Mouse (Mus musculus) midbrain, postnatal 0 days (tissue): Measurements from ENCODE around the gene Celsr1. TPM values are rescaled to one million over a fixed set of nuclear protein-coding genes. Genes with fewer than 3 reads are reported as not detected.

Experiments used
- ATAC-seq: fragments of 200-750 bp; cut with Nextera tagmentation; 2 replicates; pipeline ENCODE4 v1.8.0; 2017; ENCODE audit warnings: moderate number of reproducible peaks, mild to moderate bottlenecking, moderate TSS enrichment, moderate library complexity; ENCODE audit not compliant: low FRiP score
- DNase-seq: peaks from one replicate; pipeline ENCODE4 v3.0.0-alpha.2; 2015; ENCODE audit warnings: low spot score
- H3K27ac ChIP-seq: fragments of 300-500 bp; sonication (generic); 2 replicates; pipeline ENCODE4 v1.5.1; 2014; ENCODE audit warnings: low read depth, mild to moderate bottlenecking, low read length, mixed read lengths
- H3K27me3 ChIP-seq: fragments of 300-500 bp; sonication (generic); 2 replicates; pipeline ENCODE4 v1.6.1; 2014; ENCODE audit warnings: low read length, control low read depth, mixed read lengths; ENCODE audit not compliant: insufficient read depth
- H3K36me3 ChIP-seq: fragments of 300-500 bp; sonication (generic); 2 replicates; pipeline ENCODE4 v1.6.1; 2014; ENCODE audit warnings: low read length, control low read depth, mixed read lengths; ENCODE audit not compliant: insufficient read depth
- H3K4me1 ChIP-seq: fragments of 300-500 bp; sonication (generic); 2 replicates; pipeline ENCODE4 v1.6.1; 2014; ENCODE audit warnings: mild to moderate bottlenecking, control low read depth, antibody characterized with exemption, low read length, mixed read lengths; ENCODE audit not compliant: insufficient read depth
- H3K4me2 ChIP-seq: fragments of 300-500 bp; sonication (generic); 2 replicates; pipeline ENCODE4 v1.6.1; 2014; ENCODE audit warnings: low read depth, mild to moderate bottlenecking, low read length, mixed read lengths; ENCODE audit not compliant: poor library complexity, severe bottlenecking
- H3K4me3 ChIP-seq: fragments of 300-500 bp; sonication (generic); 2 replicates; pipeline ENCODE4 v1.5.1; 2014; ENCODE audit warnings: low read depth, mild to moderate bottlenecking, low read length, moderate library complexity
- H3K9ac ChIP-seq: fragments of 300-500 bp; sonication (generic); replicated peaks from 2 replicates; pipeline ENCODE4 v1.6.1; 2014; ENCODE audit warnings: mild to moderate bottlenecking, low read length, moderate library complexity, mixed read lengths; ENCODE audit not compliant: poor library complexity, severe bottlenecking
- H3K9me3 ChIP-seq: fragments of 300-500 bp; sonication (generic); 2 replicates; pipeline ENCODE4 v1.6.1; 2016; ENCODE audit warnings: low read length, control low read depth
- CTCF ChIP-seq: IDR thresholded peaks from 2 replicates; pipeline ENCODE4 v1.5.1; 2016; ENCODE audit warnings: antibody characterized with exemption, mild to moderate bottlenecking
- WGBS: fragments of 180-500 bp; shearing (Covaris S2); extraction: QIAGEN DNeasy Blood & Tissue Kit; methylation state at CpG from one replicate; pipeline ENCODE4 v1.1.7; 2014; 5-methylcytosine and 5-hydroxymethylcytosine counted together
- polyA plus RNA-seq: library from polyadenylated mRNA; unstranded; fragments of >200 nt; fragmentation: Nextera tagmentation; extraction: Ambion mirVana; gene quantifications from 2 replicates; pipeline ENCODE4 v1.2.1, GENCODE M21; 2015
- total RNA-seq: library from RNA; depleted of rRNA; stranded (reverse); fragments of >200 nt; gene quantifications from 2 replicates; pipeline ENCODE4 v1.2.3, GENCODE M21; 2014

Celsr1 gene
- total and polyA plus RNA-seq, 2 experiments from 2014 or later: 0.79 to 15.0 TPM

DNA sequence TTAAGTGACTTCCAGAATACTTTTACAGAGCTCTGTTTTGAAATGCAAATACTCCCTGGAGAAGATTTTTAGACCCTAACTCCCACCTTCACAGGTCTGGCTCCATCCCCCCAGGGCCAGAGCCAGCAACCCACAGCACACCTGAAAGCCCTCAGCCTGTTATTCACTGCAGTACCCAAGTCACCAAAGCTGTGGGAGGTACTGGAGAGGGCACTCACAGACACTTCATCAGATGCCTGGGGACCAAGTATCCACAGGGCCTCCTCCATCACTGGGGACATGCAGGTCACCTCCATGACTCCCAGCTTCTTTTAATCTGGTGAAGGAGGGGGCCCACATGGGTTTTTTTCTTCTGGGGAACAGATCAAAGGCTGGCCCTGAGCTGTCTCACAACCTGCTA is 40.2 kb downstream of the Celsr1 start:
- Histone ChIP-seq H3K27me3 (no peaks in the 10 kb centered on the region), H3K36me3 (no peaks in the 10 kb centered on the region), H3K27ac (no peak overlapping the region), H3K9ac (no peak overlapping the region), H3K4me3 (no peak overlapping the region), H3K9me3 (no peaks in the 10 kb centered on the region), H3K4me2 (no peak overlapping the region), H3K4me1 (peaks cover 6% of the 10 kb centered on the region)
- ATAC-seq (no peak), DNase-seq (no peak)
- no peak for TF ChIP-seq CTCF

DNA sequence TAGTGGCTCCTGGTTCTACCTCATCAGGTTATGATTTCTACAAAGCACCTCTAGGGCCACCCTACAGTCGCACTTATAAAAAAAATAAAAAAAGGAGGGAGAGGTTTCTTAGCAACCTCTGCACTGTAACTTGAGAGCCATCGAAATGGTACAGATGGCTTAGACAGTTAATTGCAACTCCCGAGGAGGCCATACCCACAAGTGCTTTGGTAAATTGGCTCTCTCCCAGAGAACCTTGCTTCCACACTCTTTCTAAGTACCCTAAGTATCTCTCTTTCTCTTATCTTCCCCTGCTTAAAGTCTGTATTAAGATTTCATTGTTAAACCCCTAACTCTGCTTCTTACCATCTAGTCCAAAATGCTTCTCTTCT is 41.5 kb downstream of the Celsr1 start:
- no peaks in the 10 kb centered on the region for H3K9me3 ChIP-seq
- no peak overlapping the region for H3K4me2 ChIP-seq
- TF ChIP-seq CTCF: no peak
- DNase-seq (no peak), ATAC-seq (no peak)
- H3K4me3 ChIP-seq: no peak overlapping the region
- no peaks in the 10 kb centered on the region for H3K27me3 ChIP-seq
- WGBS: 36% methylated on average over 3 of the region's 3 CpGs
- no peaks in the 10 kb centered on the region for H3K36me3 ChIP-seq
- peaks cover 6% of the 10 kb centered on the region for H3K4me1 ChIP-seq
- H3K27ac ChIP-seq: no peak overlapping the region
- H3K9ac ChIP-seq: no peak overlapping the region

DNA sequence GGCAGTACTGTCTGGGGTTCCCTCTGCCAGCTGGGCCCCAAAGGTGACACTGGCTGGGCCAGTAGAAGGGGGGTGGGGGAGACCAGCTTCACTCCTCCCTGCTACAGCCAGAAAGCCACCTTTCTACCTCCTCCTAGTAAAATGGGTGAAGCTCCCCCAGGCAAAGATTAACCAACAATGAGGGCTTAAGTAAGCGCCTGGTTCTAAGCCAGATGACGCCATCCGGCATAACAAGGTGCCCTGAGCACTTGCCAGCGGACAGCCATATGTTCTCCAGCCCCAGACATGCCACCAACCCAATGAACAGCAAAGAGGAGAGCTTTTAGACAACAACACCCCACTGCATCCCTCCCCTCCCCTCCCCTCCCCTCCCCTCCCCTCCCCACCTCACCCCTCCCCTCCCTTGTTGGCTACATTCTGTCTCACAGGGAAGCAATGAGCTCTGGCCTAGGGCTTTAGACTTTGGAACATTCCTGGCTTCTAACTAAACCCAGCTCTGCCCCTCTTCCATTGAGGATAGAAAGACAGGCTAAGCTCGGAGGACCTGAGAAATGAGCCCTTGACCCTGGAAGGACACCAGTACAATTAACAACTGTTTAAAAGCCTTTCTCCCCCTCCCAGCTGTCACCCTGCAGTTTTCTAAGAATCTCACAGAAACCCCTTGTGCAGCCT is 42.0 kb downstream of the Celsr1 start:
- Histone ChIP-seq H3K36me3 (no peaks in the 10 kb centered on the region), H3K9ac (no peak overlapping the region), H3K4me3 (no peak overlapping the region), H3K4me1 (peaks cover 6% of the 10 kb centered on the region), H3K9me3 (no peaks in the 10 kb centered on the region), H3K27me3 (no peaks in the 10 kb centered on the region), H3K27ac (no peak overlapping the region), H3K4me2 (no peak overlapping the region)
- no peak for ATAC-seq
- WGBS: 54% methylated on average over 5 of the region's 5 CpGs
- no peak for TF ChIP-seq CTCF
- peak; percentile 69 for DNase-seq

GRCm38 (mm10) chr15:85990696-85991443 is 42.7 kb downstream of the Celsr1 start:
- no peak for TF ChIP-seq CTCF
- H3K4me3 ChIP-seq: no peak overlapping the region
- no peaks in the 10 kb centered on the region for H3K27me3 ChIP-seq
- H3K9me3 ChIP-seq: no peaks in the 10 kb centered on the region
- no peak for ATAC-seq
- WGBS: 85% methylated on average over 17 of the region's 17 CpGs
- H3K9ac ChIP-seq: no peak overlapping the region
- no peak for DNase-seq
- no peaks in the 10 kb centered on the region for H3K36me3 ChIP-seq
- H3K4me1 ChIP-seq: peaks cover 6% of the 10 kb centered on the region
- H3K27ac ChIP-seq: no peak overlapping the region
- no peak overlapping the region for H3K4me2 ChIP-seq

DNA sequence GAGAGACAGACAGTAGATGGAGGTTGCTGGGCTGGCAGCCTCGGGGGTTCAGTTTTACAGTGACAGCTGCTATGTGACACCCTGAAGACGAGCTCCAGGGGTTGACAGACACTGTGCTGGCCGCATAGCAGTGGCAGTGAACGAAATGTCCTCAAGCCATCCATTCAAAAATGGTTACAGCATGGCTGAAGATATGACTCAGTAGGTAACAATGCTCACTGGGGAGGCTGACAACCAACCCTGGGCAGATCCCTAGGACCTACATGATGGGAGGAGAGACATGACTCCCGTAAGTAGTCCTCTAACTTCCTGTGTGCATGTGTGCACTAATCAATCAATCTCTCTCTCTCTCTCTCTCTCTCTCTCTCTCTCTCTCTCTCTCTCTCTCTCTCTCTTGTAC is 45.7 kb downstream of the Celsr1 start:
- no peak for ATAC-seq
- no peaks in the 10 kb centered on the region for H3K4me1 ChIP-seq
- H3K4me2 ChIP-seq: no peak overlapping the region
- no peaks in the 10 kb centered on the region for H3K9me3 ChIP-seq
- no peaks in the 10 kb centered on the region for H3K27me3 ChIP-seq
- H3K9ac ChIP-seq: no peak overlapping the region
- no peak for DNase-seq
- WGBS: 84% methylated on average over 5 of the region's 5 CpGs
- no peak for TF ChIP-seq CTCF
- no peak overlapping the region for H3K4me3 ChIP-seq
- no peaks in the 10 kb centered on the region for H3K36me3 ChIP-seq
- no peak overlapping the region for H3K27ac ChIP-seq

GRCm38 (mm10) chr15:85986170-85986569 is 47.4 kb downstream of the Celsr1 start:
- 82% methylated on average over 4 of the region's 4 CpGs for WGBS
- Histone ChIP-seq H3K9ac (no peak overlapping the region), H3K36me3 (no peaks in the 10 kb centered on the region), H3K27ac (no peak overlapping the region), H3K9me3 (no peaks in the 10 kb centered on the region), H3K4me1 (no peaks in the 10 kb centered on the region), H3K4me2 (no peak overlapping the region), H3K4me3 (no peak overlapping the region), H3K27me3 (no peaks in the 10 kb centered on the region)
- TF ChIP-seq CTCF: no peak
- DNase-seq: no peak
- ATAC-seq: no peak
